Mouse (Mus musculus) MEL (cell line): ENCODE data around the gene Luzp2. TPM values are rescaled to one million over a fixed set of nuclear protein-coding genes. Genes with fewer than 3 reads are reported as not detected.

Experiments
- DNase-seq: peaks from one replicate; pipeline ENCODE4 v3.0.0; 2011; ENCODE audit warnings: low read depth, low spot score
- H3K27ac ChIP-seq: 2 replicates; pipeline ENCODE4 v1.5.1; 2012; ENCODE audit warnings: low read depth, mild to moderate bottlenecking, control low read depth, low read length, moderate library complexity; ENCODE audit not compliant: control insufficient read depth
- H3K27me3 ChIP-seq, 2 experiments: fragments of 150-350 bp in 1 of 2; sonication (generic) in 1 of 2; 2 replicates each; pipeline ENCODE4 v1.6.1; 2012; ENCODE audit warnings: low read length in 2 of 2, mild to moderate bottlenecking in 2 of 2, improper control_type of control experiment in 1 of 2, moderate library complexity in 1 of 2; ENCODE audit not compliant: insufficient read depth in 2 of 2, control insufficient read depth in 1 of 2
- H3K36me3 ChIP-seq, 2 experiments: 2 replicates each; pipeline ENCODE4 v1.6.1; 2012 to 2014; ENCODE audit warnings: low read length in 2 of 2, improper control_type of control experiment in 1 of 2, inconsistent platforms in 1 of 2, mild to moderate bottlenecking in 1 of 2; ENCODE audit not compliant: insufficient read depth in 2 of 2, control insufficient read depth in 1 of 2
- H3K4me1 ChIP-seq, 2 experiments: fragments of 150-350 bp in 1 of 2; sonication (generic) in 1 of 2; 2 replicates each; pipeline ENCODE4 v1.6.1; 2012; ENCODE audit warnings: low read length in 2 of 2, improper control_type of control experiment in 1 of 2, mild to moderate bottlenecking in 1 of 2; ENCODE audit not compliant: insufficient read depth in 2 of 2, control insufficient read depth in 1 of 2
- H3K4me3 ChIP-seq, 2 experiments: fragments of 150-350 bp in 1 of 2; sonication (generic) in 1 of 2; 2 replicates each; pipeline ENCODE4 v1.5.1; 2012; ENCODE audit warnings: low read depth in 2 of 2, low read length in 2 of 2, mild to moderate bottlenecking in 2 of 2, moderate library complexity in 2 of 2, control low read depth in 1 of 2, improper control_type of control experiment in 1 of 2; ENCODE audit not compliant: control insufficient read depth in 1 of 2, insufficient read depth in 1 of 2
- H3K79me2 ChIP-seq: 2 replicates; pipeline ENCODE4 v1.6.1; 2012; ENCODE audit warnings: mild to moderate bottlenecking, low read length, moderate library complexity; ENCODE audit not compliant: control insufficient read depth, poor library complexity, insufficient read depth
- H3K9ac ChIP-seq: 2 replicates; pipeline ENCODE4 v1.6.1; 2012; ENCODE audit warnings: low read depth, mild to moderate bottlenecking, control low read depth, low read length, moderate library complexity; ENCODE audit not compliant: control insufficient read depth, poor library complexity, severe bottlenecking
- H3K9me3 ChIP-seq: fragments of 150-350 bp; sonication (generic); replicated peaks from 2 replicates; pipeline ENCODE4 v1.6.1; 2012; ENCODE audit warnings: mild to moderate bottlenecking, low read length, improper control_type of control experiment, moderate library complexity; ENCODE audit not compliant: insufficient read depth
- CHD1 ChIP-seq: IDR thresholded peaks from 2 replicates; pipeline ENCODE4 v1.6.1; 2012; ENCODE audit warnings: low read depth, mild to moderate bottlenecking, inconsistent platforms, low read length, improper control_type of control experiment
- CTCF ChIP-seq, 3 experiments: IDR thresholded peaks in 2 of 3; conservative IDR thresholded peaks in 1 of 3; 2 replicates each; pipeline ENCODE4 v1.5.1; 2011 to 2012; ENCODE audit warnings: low read length in 3 of 3, low read depth in 2 of 3, mild to moderate bottlenecking in 2 of 3, improper control_type of control experiment in 1 of 3, inconsistent platforms in 1 of 3, mixed read lengths in 1 of 3, moderate library complexity in 1 of 3; ENCODE audit not compliant: control insufficient read depth in 1 of 3, insufficient read depth in 1 of 3, poor library complexity in 1 of 3, severe bottlenecking in 1 of 3
- E2F4 ChIP-seq: IDR thresholded peaks from 2 replicates; pipeline ENCODE4 v1.6.1; 2011; ENCODE audit warnings: low read depth, low read length, improper control_type of control experiment, borderline replicate concordance
- ETS1 ChIP-seq: IDR thresholded peaks from 2 replicates; pipeline ENCODE4 v1.6.1; 2012; ENCODE audit warnings: low read depth, mild to moderate bottlenecking, inconsistent platforms, low read length, improper control_type of control experiment, moderate library complexity
- JUND ChIP-seq: IDR thresholded peaks from 2 replicates; pipeline ENCODE4 v1.6.1; 2011; ENCODE audit warnings: low read depth, mild to moderate bottlenecking, improper control_type of control experiment, low read length
- MAFK ChIP-seq: IDR thresholded peaks from 2 replicates; pipeline ENCODE4 v1.6.1; 2011; ENCODE audit warnings: low read depth, mild to moderate bottlenecking, low read length, improper control_type of control experiment, borderline replicate concordance
- MXI1 ChIP-seq: IDR thresholded peaks from 2 replicates; pipeline ENCODE4 v1.6.1; 2011; ENCODE audit warnings: mild to moderate bottlenecking, low read depth, low read length, improper control_type of control experiment
- MYB ChIP-seq: IDR thresholded peaks from 2 replicates; pipeline ENCODE4 v1.6.1; 2011; ENCODE audit warnings: mild to moderate bottlenecking, low read depth, low read length, improper control_type of control experiment
- MYC ChIP-seq: IDR thresholded peaks from 2 replicates; pipeline ENCODE4 v1.6.1; 2011; ENCODE audit warnings: low read depth, mild to moderate bottlenecking, low read length, improper control_type of control experiment, moderate library complexity
- NRF1 ChIP-seq: IDR thresholded peaks from 2 replicates; pipeline ENCODE4 v1.6.1; 2014; ENCODE audit warnings: low read depth, mild to moderate bottlenecking, inconsistent platforms, low read length, improper control_type of control experiment, moderate library complexity; ENCODE audit not compliant: poor library complexity, insufficient read depth, severe bottlenecking
- POLR2AphosphoS5 ChIP-seq: IDR thresholded peaks from 2 replicates; pipeline ENCODE4 v1.6.1; 2012; ENCODE audit warnings: low read depth, borderline replicate concordance, mild to moderate bottlenecking, inconsistent platforms, low read length, moderate library complexity, mixed read lengths
- SMC3 ChIP-seq: IDR thresholded peaks from 2 replicates; pipeline ENCODE4 v1.6.1; 2011; ENCODE audit warnings: low read depth, low read length, improper control_type of control experiment
- TAL1 ChIP-seq: IDR thresholded peaks from 2 replicates; pipeline ENCODE4 v1.6.1; 2012; ENCODE audit warnings: mild to moderate bottlenecking, inconsistent platforms, low read length, moderate library complexity, mixed read lengths
- TCF12 ChIP-seq: IDR thresholded peaks from 2 replicates; pipeline ENCODE4 v1.6.1; 2014; ENCODE audit warnings: low read depth, mild to moderate bottlenecking, inconsistent platforms, low read length, improper control_type of control experiment, moderate library complexity
- UBTF ChIP-seq: IDR thresholded peaks from 2 replicates; pipeline ENCODE4 v1.6.1; 2012; ENCODE audit warnings: low read depth, mild to moderate bottlenecking, inconsistent platforms, low read length, improper control_type of control experiment, moderate library complexity, borderline replicate concordance; ENCODE audit not compliant: insufficient read depth
- ZC3H11A ChIP-seq: IDR thresholded peaks from 2 replicates; pipeline ENCODE4 v1.6.1; 2012; ENCODE audit warnings: low read depth, mild to moderate bottlenecking, inconsistent platforms, low read length, improper control_type of control experiment
- ZMIZ1 ChIP-seq: IDR thresholded peaks from 2 replicates; pipeline ENCODE4 v1.6.1; 2012; ENCODE audit warnings: low read depth, mild to moderate bottlenecking, inconsistent platforms, low read length, improper control_type of control experiment, moderate library complexity
- ZNF384 ChIP-seq: IDR thresholded peaks from 2 replicates; pipeline ENCODE4 v1.6.1; 2012; ENCODE audit warnings: low read depth, mild to moderate bottlenecking, inconsistent platforms, low read length, improper control_type of control experiment
- polyA plus RNA-seq, 2 experiments: library from polyadenylated mRNA; stranded (reverse) in 1 of 2; unstranded in 1 of 2; fragments of >175 nt in 1 of 2; fragments of >200 nt in 1 of 2; gene quantifications; 2 replicates each; pipeline versions ENCODE4 v1.2.1 to v1.2.4; 2012; ENCODE audit warnings: low replicate concordance in 2 of 2, low read depth in 1 of 2; ENCODE audit not compliant: insufficient read length in 2 of 2, insufficient read depth in 1 of 2, missing spikeins in 1 of 2
- total RNA-seq: library from RNA; depleted of rRNA; stranded (reverse); fragments of 300-350 nt; gene quantifications from 2 replicates; pipeline ENCODE4 v1.2.3, GENCODE M21; 2012

Luzp2 gene
- total and polyA plus RNA-seq, 3 experiments, result not detected

- DNase-seq, result no peak
- H3K4me3 ChIP-seq, result no peak overlapping the region
- H3K27me3 ChIP-seq, result no peaks in the 10 kb centered on the region
- no peak overlapping the region for H3K27ac ChIP-seq
- no peaks in the 10 kb centered on the region for H3K9me3 ChIP-seq
- no peak overlapping the region for H3K9ac ChIP-seq
- H3K79me2 ChIP-seq, result no peaks in the 10 kb centered on the region
- H3K36me3 ChIP-seq, result no peaks in the 10 kb centered on the region
- TF ChIP-seq TAL1 (no peak), MYC (no peak), POLR2AphosphoS5 (no peak), UBTF (no peak), MAFK (no peak), NRF1 (no peak), TCF12 (no peak), E2F4 (no peak), JUND (no peak), ZMIZ1 (no peak), MYB (no peak), ZNF384 (no peak), CHD1 (no peak), CTCF (IDR thresholded peaks at IDR 0.05 in 2 of 3, conservative IDR thresholded peaks at IDR 0.05 in 1 of 3; ENCODE audit: control insufficient read depth in 1 of 3, insufficient read depth in 1 of 3, low read depth in 2 of 3, low read length in 3 of 3, poor library complexity in 1 of 3, severe bottlenecking in 1 of 3) (no peak), ZC3H11A (no peak), MXI1 (no peak), SMC3 (no peak)
- TF ChIP-seq, all 39 proteins: peak for 0
- no peaks in the 10 kb centered on the region for H3K4me1 ChIP-seq
Observed at GRCm38 (mm10) chr7:54846692-54847020, 11.4 kb downstream of the Luzp2 start.

GRCm38 (mm10) chr7:54852860-54853259 is 17.6 kb downstream of the Luzp2 start:
- peak; percentile 10 for DNase-seq
- Histone ChIP-seq H3K9me3 (no peaks in the 10 kb centered on the region), H3K4me1 (no peaks in the 10 kb centered on the region), H3K36me3 (no peaks in the 10 kb centered on the region), H3K27ac (no peak overlapping the region), H3K9ac (no peak overlapping the region), H3K4me3 (no peak overlapping the region), H3K27me3 (no peaks in the 10 kb centered on the region), H3K79me2 (no peaks in the 10 kb centered on the region)
- TF ChIP-seq CTCF (IDR thresholded peaks at IDR 0.05 in 2 of 3, conservative IDR thresholded peaks at IDR 0.05 in 1 of 3; ENCODE audit: control insufficient read depth in 1 of 3, insufficient read depth in 1 of 3, low read depth in 2 of 3, low read length in 3 of 3, poor library complexity in 1 of 3, severe bottlenecking in 1 of 3) (no peak), CHD1 (no peak), ZC3H11A (no peak), NRF1 (no peak), POLR2AphosphoS5 (no peak), ETS1 (peak; percentile 33; the same call in 1 of the 2 replicates), MAFK (no peak)
